Mouse (Mus musculus) cerebellum, postnatal 10 days (tissue): ENCODE results near the gene Atp2a1.
"Not testable (repeated sequence)": the region's sequence is repeated elsewhere in the genome, so short reads cannot be mapped to it uniquely, and the experiment has no call there.

Source experiments
- DNase-seq, 2 experiments: peaks; one replicate each; pipeline ENCODE4 v3.0.0; 2021; ENCODE audit warnings: mixed read lengths in 2 of 2

Gene Atp2a1

GRCm38 (mm10) chr7:126402518-126402917 lies 60.4 kb downstream of the Atp2a1 start:
- DNase-seq = not testable (repeated sequence)

DNA sequence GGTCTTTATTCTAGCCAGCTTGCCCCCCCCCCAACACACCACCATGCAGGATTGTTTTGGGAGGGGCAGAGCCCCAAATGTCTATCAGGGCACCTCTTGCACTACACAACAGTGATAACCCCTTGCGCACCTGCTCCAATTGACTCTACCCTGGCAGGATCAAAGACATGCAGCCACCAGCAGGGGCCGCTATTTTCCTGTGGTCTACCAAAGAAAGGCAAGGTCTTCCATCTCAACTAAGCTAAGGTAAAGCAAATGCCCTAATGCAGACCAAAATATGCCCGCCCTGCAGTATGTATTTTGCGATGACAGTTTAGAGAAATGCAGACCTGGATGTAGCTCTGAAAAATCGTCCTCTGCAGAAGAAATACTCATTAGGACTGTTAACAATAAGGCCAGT lies 63.4 kb downstream of the Atp2a1 start:
- DNase-seq = peak; percentile 93 to 94

DNA sequence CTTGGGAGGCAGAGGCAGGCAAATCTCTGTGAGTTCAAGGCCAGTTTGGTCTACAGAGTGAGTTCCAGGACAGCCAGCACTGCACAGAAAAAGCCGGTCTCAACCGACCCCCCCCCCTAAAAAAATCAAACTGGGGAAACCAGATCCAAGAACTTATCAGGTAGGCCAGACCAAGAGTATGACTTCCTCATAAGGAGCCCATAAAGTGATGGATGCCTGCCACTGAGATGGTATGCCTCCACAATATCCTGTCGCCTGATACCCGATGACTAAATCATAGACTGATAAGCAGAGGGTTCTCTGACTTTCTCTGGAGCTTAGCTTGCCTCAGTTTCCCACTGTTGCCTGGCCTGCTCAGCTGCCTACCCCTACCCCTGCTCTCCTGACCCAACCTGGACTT lies 65.1 kb downstream of the Atp2a1 start:
- DNase-seq = no peak

- DNase-seq = no peak
These were observed 65.7 kb downstream of the Atp2a1 start for GRCm38 (mm10) chr7:126397221-126397620.

DNA sequence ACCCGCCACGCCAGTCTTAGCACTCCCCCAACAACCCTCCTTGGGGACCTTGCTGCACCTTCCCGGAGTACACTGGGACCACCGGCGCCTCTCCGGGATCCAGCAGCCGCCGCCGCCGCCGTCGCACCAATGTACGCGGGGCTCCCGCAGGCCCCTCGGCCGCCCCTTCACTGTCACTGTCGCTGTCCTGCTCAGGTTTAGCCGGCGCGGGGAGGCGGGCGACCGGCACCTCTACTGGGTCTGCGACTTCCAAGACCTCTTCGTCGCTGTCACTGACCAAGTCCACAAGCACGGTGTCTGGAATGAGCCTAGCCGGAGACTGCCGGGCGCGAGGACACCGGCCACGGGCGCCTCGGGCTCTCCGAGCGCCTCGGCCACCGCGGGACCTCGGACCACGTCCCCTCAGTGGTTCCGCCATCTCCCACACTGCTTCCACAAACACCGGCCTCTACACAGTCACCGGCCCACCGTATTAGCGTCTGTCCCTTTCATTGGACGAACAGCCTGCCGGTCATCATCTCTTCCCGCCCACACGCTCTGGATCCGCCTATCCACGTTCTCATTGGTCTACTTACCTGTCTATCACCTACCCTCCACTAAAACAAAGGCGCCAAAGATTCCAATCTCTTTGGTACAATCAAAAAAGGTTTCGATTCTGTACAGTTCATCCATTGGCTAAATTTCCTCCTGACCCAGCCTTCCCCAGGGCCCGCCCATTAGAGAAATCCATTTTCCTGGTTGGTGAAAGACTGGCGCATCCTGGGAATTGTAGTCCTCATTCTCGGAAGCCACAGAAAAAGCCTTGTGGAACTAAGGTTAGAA lies 66.4 kb downstream of the Atp2a1 start, which contains the start of gene Nfatc2ip:
Nfatc2ip (minus strand) TSS at position 440 of the 822 bp plus-strand sequence.
- peak; percentile 97 to 99 for DNase-seq
